Mouse (Mus musculus) neural tube, embryonic 10.5 days (tissue): Measurements from ENCODE around the gene Ppp2r5a.

Experiments used
- DNase-seq: peaks from one replicate; pipeline ENCODE4 v3.0.0-alpha.2; 2017; ENCODE audit warnings: low spot score; ENCODE audit errors: extremely low spot score

Ppp2r5a gene

DNA sequence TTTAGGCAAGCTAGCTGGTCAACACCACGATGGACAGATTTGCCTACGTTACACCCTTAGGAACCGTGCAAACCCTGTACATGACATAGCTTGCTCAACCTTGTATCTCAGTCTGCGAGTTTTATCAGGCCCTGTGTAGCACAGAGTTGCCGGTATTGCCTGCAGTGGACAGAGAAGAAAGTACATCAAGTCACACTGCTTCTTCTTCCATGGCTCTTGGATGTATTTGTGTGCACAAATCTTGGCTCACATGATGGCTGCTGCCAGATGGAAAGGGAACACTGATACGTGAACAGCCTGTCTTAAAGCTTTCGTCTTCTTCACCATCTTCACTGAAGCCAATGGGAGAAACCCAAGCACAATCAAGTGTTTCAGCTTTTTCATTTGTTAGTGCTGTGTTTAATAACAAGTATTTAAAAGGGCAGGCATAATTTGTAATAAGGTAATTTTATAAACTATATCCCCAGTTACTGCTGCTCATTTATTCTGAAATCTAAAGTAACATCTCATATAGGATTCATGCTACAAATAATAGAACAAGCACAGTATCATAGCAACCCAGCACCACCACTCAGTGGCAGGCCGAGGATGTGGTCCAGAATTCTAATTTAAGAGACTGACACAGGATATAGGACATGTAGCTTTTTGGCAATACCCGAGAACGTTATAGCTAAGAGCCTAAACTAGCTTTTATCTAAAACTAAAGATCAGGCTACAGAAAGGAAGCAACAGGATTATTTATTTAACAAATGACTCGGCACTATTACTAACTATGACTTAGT, 20.9 kb downstream of the Ppp2r5a start:
- no peak for DNase-seq

- no peak for DNase-seq
Measured at GRCm38 (mm10) chr1:191380843-191381242, 22.2 kb downstream of the Ppp2r5a start.

DNA sequence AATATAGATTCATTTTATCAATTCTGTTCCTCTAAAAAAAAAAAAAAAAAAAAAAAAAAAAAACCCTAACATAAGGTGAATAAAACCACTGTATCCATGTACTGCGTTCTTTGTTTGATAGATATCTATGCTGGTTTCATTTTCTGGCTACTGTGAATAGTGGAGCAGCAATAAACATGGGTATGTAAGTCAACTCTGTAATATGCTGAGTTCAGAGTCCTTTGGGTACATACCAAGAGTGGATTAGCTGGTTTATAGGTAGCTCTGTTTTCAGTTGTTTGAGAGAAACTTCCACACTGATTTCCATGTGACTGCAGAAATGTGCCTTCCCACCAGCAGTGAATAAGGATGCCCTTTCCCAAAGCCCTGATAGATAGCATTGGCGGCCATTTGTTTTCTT, 25.0 kb downstream of the Ppp2r5a start:
- DNase-seq = no peak

GRCm38 (mm10) chr1:191375644-191375998, 27.5 kb downstream of the Ppp2r5a start:
- no peak for DNase-seq

DNA sequence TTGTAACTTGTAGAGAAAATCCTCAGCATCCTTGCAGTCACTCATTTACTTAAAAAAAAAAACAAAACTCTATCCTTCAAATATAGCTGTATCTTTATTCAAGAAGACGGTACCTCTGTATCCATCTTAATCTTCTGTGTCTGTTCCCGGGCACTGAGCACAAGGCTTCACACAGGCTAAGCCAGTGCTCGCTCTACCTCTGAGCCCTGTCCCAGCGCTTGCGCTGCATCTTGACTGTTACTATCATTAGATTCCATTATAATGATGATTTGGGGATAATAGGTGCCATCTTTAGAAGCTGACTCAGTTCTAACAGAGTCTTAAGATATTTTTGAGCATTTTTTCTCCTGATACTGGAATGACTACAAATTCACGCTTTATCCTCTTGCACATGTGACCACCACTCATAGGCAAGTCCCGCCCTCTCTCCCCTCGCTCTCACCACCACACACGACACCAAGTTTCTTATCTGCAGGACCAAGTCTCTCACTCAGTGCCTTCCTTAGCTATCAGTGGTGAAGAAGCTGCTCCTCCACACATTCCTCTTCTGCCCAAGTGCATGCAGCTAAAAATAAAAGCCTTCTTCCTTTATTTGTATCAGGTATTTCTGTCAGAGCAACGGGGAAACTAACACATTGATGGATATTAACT, 28.0 kb downstream of the Ppp2r5a start:
- no peak for DNase-seq

GRCm38 (mm10) chr1:191369140-191369539, 33.9 kb downstream of the Ppp2r5a start:
- DNase-seq = no peak

DNA sequence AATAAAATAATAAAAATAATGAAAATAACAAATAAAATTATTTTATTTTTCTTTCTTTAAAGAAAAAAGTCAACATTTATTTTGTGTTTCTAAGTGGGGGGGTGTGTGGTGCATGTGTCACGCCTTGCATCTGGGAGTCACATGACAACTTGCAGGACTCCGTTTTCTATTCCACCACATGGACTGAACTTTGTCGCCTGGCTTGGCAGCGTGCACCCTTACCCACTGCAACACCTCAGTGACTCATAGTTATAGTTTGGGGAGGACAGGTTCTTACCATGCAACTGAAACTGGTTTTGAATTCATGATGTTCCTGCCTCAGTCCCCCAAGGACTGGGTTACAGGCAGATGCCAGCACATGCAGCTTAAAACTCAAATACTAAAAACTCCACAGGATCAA, 34.9 kb downstream of the Ppp2r5a start:
- DNase-seq = no peak

- DNase-seq = no peak
Measured at GRCm38 (mm10) chr1:191364477-191364876, 38.6 kb downstream of the Ppp2r5a start.

DNA sequence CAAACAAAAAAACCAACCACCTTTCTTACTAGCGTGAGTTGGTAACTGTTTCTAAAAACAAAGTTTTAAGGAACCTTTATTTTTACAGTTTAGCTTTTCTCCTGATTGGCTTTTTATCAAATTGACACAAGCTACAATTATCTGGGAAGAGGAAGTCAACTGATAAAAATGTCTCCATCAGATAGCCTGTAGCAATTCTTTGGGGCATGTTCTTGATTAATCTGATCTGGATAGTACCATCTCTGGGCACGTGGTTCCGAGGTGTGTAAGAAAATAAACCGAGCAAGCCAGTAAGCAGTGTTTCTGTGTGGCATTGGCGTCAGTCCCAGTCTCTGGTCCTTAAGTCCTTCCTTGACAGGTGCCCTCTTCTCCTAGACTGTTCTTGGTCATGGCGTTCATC, 40.7 kb downstream of the Ppp2r5a start:
- DNase-seq = no peak

DNA sequence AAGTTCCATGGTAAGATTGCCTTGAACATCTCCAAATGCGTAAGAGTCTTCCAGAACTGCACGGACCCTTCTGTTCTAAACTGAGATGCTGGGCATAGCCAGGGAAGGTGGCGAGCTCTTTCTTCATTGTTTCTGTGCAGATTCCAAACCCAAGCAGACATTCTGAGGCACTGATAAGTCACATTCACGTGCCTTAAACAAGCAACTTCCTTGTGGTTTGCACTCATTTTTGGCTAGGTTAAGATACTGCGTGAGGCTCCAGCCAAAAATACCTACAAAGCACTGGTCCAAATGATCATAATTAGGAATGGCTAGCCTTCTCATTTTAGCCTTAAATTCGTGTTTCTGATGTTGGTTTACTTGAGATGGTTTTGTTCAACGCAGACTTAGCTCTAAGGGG, 43.6 kb downstream of the Ppp2r5a start:
- no peak for DNase-seq

- no peak for DNase-seq
Measured at GRCm38 (mm10) chr1:191356936-191357335, 46.1 kb downstream of the Ppp2r5a start.

DNA sequence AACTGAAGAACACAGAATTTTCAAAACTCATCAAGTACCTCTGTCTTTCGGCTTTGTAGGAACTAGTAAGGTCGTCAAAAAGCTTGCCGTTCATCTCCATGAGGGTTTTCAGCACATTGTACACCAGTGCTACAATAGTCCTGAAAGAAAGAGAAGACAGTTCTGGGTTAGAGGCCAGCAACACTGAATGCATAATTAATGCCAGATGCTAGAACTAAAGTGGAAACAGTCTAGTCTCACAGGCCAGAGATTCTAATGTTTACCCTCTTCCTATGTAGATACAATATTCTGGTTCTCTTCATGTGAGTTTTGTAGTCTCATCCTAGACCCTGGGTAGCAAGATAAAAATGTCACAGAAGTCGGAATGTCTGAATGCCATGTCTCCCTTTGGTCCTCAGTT, 49.2 kb downstream of the Ppp2r5a start:
- no peak for DNase-seq

DNA sequence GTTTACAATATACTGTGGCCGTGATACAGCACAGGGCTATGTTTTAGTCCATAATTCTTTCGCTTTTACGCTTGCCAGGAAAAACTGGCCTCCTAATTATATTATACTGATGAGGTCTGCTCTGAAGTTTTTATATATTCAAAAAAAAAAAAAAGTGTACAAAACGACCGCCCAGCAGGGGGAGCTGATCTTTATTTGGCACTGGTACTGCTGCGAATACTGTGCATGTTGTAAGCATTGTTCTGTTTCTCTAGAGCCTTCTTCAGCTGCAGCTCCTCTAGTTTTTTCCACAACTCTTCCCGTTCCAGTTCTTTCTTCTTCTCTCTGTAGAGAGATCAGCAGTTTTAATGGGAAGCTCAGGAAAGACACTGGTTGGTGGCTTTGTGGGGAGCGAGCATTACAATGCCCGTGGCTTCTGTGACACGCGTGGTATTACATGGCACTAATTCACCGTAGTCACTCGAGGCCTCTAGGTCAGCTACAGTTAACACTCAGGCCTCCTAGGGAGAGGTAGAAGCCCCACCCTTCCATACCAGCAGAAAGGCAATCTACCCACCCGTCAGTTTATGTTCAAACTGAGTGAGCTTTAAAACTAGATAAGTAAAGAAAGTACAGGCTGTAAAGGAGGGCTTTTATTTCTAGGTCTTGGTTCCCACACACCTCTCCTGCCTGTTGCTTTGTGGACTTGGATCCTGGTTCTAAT, 50.1 kb downstream of the Ppp2r5a start:
- peak; percentile 34 for DNase-seq

DNA sequence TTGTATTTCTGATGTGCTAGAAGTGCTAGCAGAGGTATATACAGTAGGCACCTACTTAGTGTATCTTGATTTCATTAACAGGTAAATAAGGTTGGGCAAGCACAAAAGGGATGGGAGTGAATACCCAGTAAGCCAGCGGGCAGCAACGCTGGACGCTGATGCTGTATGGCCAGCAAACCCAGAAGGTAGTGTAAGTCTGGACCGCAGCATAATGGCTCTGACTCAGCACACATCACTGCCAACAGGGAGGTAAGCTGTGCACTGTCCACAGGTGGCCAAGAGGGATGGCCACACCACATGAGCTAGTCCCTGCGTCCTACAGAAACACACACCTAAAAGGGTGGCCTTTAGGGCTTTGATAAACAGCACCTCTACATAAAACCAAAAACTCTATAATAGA, 52.7 kb downstream of the Ppp2r5a start:
- DNase-seq = no peak

GRCm38 (mm10) chr1:191349486-191350037, 53.5 kb downstream of the Ppp2r5a start:
- no peak for DNase-seq

GRCm38 (mm10) chr1:191348996-191349395, 54.1 kb downstream of the Ppp2r5a start:
- DNase-seq = no peak

- DNase-seq = no peak
Measured at GRCm38 (mm10) chr1:191348592-191348991, 54.5 kb downstream of the Ppp2r5a start.

DNA sequence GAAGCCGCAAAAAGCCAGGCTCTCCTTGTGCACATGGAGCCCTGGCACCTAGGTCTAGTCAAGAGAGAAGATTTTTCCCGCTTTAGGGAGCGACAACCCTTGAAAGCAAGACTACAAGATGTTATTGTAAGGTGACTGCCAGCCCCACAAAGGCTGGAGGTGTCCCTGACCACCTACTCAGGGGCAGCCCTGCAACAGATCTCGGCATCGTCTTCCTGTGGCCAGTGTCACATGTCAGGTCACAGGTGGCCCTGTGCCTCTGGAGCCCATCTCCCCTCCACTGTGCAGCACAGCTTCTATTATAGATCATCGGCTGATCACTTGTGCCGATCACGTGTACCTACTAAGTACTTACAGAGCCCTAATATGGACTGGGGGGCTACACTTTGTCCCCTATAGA, 55.5 kb downstream of the Ppp2r5a start:
- DNase-seq = no peak

- no peak for DNase-seq
Measured at GRCm38 (mm10) chr1:191340530-191340929, 62.5 kb downstream of the Ppp2r5a start.

GRCm38 (mm10) chr1:191339876-191340275, 63.2 kb downstream of the Ppp2r5a start:
- DNase-seq = no peak

GRCm38 (mm10) chr1:191334500-191334899, 68.6 kb downstream of the Ppp2r5a start:
- DNase-seq = no peak

- DNase-seq = no peak
Measured at GRCm38 (mm10) chr1:191330356-191330755, 72.7 kb downstream of the Ppp2r5a start.
